8 mouse cellular contexts compared by ENCODE assay signal in genomic region chr1:156523842-156524241, GRCm38 (mm10). TPM values are rescaled to one million over a fixed set of nuclear protein-coding genes. Genes with fewer than 3 reads are reported as not detected.
DNase-seq lines count a peak whose midpoint lies in the region; ATAC-seq and TF ChIP-seq lines count a peak whose summit lies in the region.
"Not testable (repeated sequence)": the region's sequence is repeated elsewhere in the genome, so short reads cannot be mapped to it uniquely, and the experiment has no call there.

Gm10031 (plus strand) TSS chr1:156524012.

- intact Hi-C loops in left cerebral cortex, postnatal 10 days (cut with DNase I) = not testable (repeated sequence)

- ATAC-seq in G1E (ENCODE audit: extremely low read depth, insufficient number of reproducible peaks, low FRiP score, poor library complexity, severe bottlenecking) = peak; percentile 66
- peak; percentile 91 for ATAC-seq in cerebellum, adult (ENCODE audit: insufficient number of reproducible peaks, low FRiP score, low TSS enrichment)
- peak; percentile 81 for ATAC-seq in heart, embryonic 16.5 days (replicated peaks; ENCODE audit: extremely low read depth, insufficient read depth, low FRiP score)
- peak; percentile 63; the same call in 1 of the 2 replicates for ATAC-seq in intestine, embryonic 15.5 days
- peak; percentile 97 for ATAC-seq in neutrophil, adult 5-6 weeks (ENCODE audit: extremely low read depth, insufficient number of reproducible peaks, low FRiP score, poor library complexity, severe bottlenecking)

- not testable (repeated sequence) for TF ChIP-seq CTCF in G1E (IDR thresholded peaks at IDR 0.05; ENCODE audit: low read depth, low read length); lung, adult 2 months (IDR thresholded peaks at IDR 0.05; ENCODE audit: insufficient read depth, low read length)

- H3K9me3 ChIP-seq in G1E (replicated peaks); heart, embryonic 16.5 days (replicated peaks; ENCODE audit: control insufficient read depth, low read length); intestine, embryonic 15.5 days: not testable (repeated sequence)

- DNase-seq in G1E (ENCODE audit: low spot score); gastrocnemius, adult 18-20 months (ENCODE audit: low spot score); left cerebral cortex, postnatal 10 days (ENCODE audit: extremely low spot score in 1 of 2, low spot score in 2 of 2); lung, adult 2 months: not testable (repeated sequence)

- WGBS in heart, embryonic 16.5 days = 89% methylated on average over 21 of the region's 22 CpGs
- WGBS in intestine, embryonic 15.5 days = 93% methylated on average over 22 of the region's 22 CpGs
- WGBS in lung, adult 2 months = 89% methylated on average over 22 of the region's 22 CpGs

- not testable (repeated sequence) for H3K4me1 ChIP-seq in G1E (ENCODE audit: insufficient read depth, low read depth, low read length); heart, embryonic 16.5 days (ENCODE audit: control insufficient read depth, insufficient read depth, low read length); intestine, embryonic 15.5 days (replicated peaks); lung, adult 2 months (ENCODE audit: control insufficient read depth, insufficient read depth, low read length)

- not testable (repeated sequence) for H3K4me3 ChIP-seq in G1E (ENCODE audit: low read depth, low read length); heart, embryonic 16.5 days (ENCODE audit: low read length); intestine, embryonic 15.5 days (replicated peaks); lung, adult 2 months (replicated peaks; ENCODE audit: extremely low read depth, low read depth, low read length)

- TF ChIP-seq POLR2A in lung, adult 2 months (IDR thresholded peaks at IDR 0.05; ENCODE audit: borderline replicate concordance, extremely low read depth, low read depth, low read length) = not testable (repeated sequence)

- H3K36me3 ChIP-seq in G1E (replicated peaks); heart, embryonic 16.5 days (ENCODE audit: control insufficient read depth, insufficient read depth); intestine, embryonic 15.5 days: not testable (repeated sequence)

- H3K9ac ChIP-seq in heart, embryonic 16.5 days (ENCODE audit: low read length); intestine, embryonic 15.5 days: not testable (repeated sequence)

- H3K27me3 ChIP-seq in G1E (ENCODE audit: insufficient read depth, low read length); heart, embryonic 16.5 days (ENCODE audit: control insufficient read depth, insufficient read depth, low read length); intestine, embryonic 15.5 days (replicated peaks): not testable (repeated sequence)

- H3K27ac ChIP-seq in heart, embryonic 16.5 days (ENCODE audit: low read length); intestine, embryonic 15.5 days: not testable (repeated sequence)

- H3K4me2 ChIP-seq in heart, embryonic 16.5 days (ENCODE audit: low read depth, low read length); intestine, embryonic 15.5 days (replicated peaks): not testable (repeated sequence)

RNA-seq across cellular contexts. Expression of gene Gm10031, which starts in this region (rescaled TPM):
- total RNA-seq in G1E (2014; fragmentation: Nextera tagmentation) = 7.3 and 9.9 TPM in 2 replicates
- 15.7 and 17.2 TPM in 2 replicates for total RNA-seq in G1E (2017)
- 0.18 and 0.75 TPM in 2 replicates for polyA plus RNA-seq in G1E (2012)
- 10 to 100 TPM; 45.0 to 45.1 TPM for total RNA-seq in gastrocnemius, adult 18-20 months (2021)
- 0.25 and 1.1 TPM in 2 replicates for polyA plus RNA-seq in heart, embryonic 16.5 days (2015; fragmentation: Nextera tagmentation; extraction: Ambion mirVana)
- 0.37 and 0.62 TPM in 2 replicates for polyA plus RNA-seq in intestine, embryonic 15.5 days (2015; fragmentation: Nextera tagmentation; extraction: Ambion mirVana)
- total RNA-seq in left cerebral cortex, postnatal 10 days (2021) = 10 to 100 TPM; 49.6 to 54.0 TPM
- polyA plus RNA-seq in lung, adult 2 months (2012; rRNA removed) = 11.0 and 12.2 TPM in 2 replicates
- total RNA-seq in neutrophil, adult 5-6 weeks (2017) = 10.1 and 10.4 TPM in 2 replicates

Comparison
In these comparisons a context has a peak if more than half of its experiments do, and no peak if none do; other contexts are left out.
1. Peak in ATAC-seq in intestine, embryonic 15.5 days; RNA of the gene not detected or under 1 TPM.